Mouse (Mus musculus): ENCODE data around the gene Rpl18a. TPM values are rescaled to one million over a fixed set of nuclear protein-coding genes. Genes with fewer than 3 reads are reported as not detected.
A peak's percentile ranks its signal among the peaks of the same experiment; 100 is the strongest.

The Rpl18a gene
- 5,695 TPM for polyA plus RNA-seq (2012; fragmentation: generic; extraction: Trizol)

DNA sequence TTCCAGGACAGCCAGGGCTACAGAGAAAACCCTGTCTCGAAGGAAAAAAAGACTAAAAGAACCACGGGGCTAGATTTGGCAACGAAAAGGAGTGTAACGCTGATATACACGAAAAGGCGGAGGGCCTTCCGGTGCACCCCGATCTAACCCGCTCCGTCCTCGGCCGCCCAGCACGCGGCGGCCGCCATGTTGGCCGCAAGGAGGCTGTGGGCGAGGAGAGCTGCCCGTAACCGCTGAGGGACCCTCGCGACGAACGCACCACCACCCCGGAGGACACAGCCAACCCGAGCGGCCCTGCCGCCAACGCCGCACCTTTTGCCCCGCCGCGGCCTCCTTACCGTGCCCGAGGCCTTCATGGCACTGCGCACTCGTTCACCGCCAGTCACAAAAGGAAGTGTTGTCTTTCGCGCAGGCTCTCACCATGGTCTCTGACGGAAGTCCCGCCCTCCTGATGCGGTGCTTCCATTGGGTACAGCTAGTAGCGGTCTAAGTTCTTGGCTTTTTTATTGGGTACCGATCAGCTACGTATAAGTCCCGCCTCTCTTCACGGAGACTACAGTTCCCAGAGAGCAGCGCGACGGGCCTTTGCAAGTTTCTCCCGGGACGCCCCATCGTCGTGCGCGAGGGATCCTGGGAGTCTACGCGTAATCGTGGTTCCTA, at the start of gene Rpl18a:
TSS of gene Rpl18a (minus strand) at position 392 of the 660 bp plus-strand sequence.
- Histone ChIP-seq H3K27me3 (ENCODE audit: control insufficient read depth, insufficient read depth, insufficient read length) (no peaks in the 10 kb centered on the region), H3ac (ENCODE audit: control insufficient read depth, insufficient read length) (peak within 1 kb of the TSS; percentile 61), H3K4me3 (peak within 1 kb of the TSS; percentile 98), H3K36me3 (ENCODE audit: control insufficient read depth, insufficient read depth) (peaks cover 21% of the 10 kb centered on the region), H3K79me2 (ENCODE audit: control insufficient read depth, insufficient read depth) (peaks cover 18% of the 10 kb centered on the region), H3K4me2 (ENCODE audit: low read depth) (peak within 1 kb of the TSS; percentile 97)
- peak; percentile 94 for TF ChIP-seq POLR2A (IDR thresholded peaks at IDR 0.05; ENCODE audit: insufficient read length, low read depth)
- no peak for TF ChIP-seq E2F4 (IDR thresholded peaks at IDR 0.05; ENCODE audit: insufficient read depth)
- peak; percentile 54 for TF ChIP-seq REST (IDR thresholded peaks at IDR 0.05; ENCODE audit: insufficient read depth, insufficient read length)
- peak; percentile 98 for TF ChIP-seq POLR2AphosphoS2 (IDR thresholded peaks at IDR 0.05; ENCODE audit: insufficient read length, low read depth)
- TF ChIP-seq TCF3 (IDR thresholded peaks at IDR 0.05; ENCODE audit: insufficient read length, low read depth), result no peak
- TF ChIP-seq SRF (IDR thresholded peaks at IDR 0.05; ENCODE audit: control insufficient read depth, insufficient read length, low read depth), result no peak
- no peak for TF ChIP-seq CEBPB (IDR thresholded peaks at IDR 0.05; ENCODE audit: insufficient read depth, poor library complexity, severe bottlenecking)
- TF ChIP-seq USF1 (IDR thresholded peaks at IDR 0.05; ENCODE audit: low read depth), result no peak
- no peak for TF ChIP-seq TCF12 (IDR thresholded peaks at IDR 0.05; ENCODE audit: insufficient read depth, poor library complexity, severe bottlenecking)
- TF ChIP-seq MYOD1 (IDR thresholded peaks at IDR 0.05; ENCODE audit: control insufficient read depth in 1 of 3, insufficient read length in 2 of 3, low read depth in 2 of 3), result no peak
- TF ChIP-seq MAX (IDR thresholded peaks at IDR 0.05; ENCODE audit: low read depth), result no peak
- no peak for TF ChIP-seq MYOG (IDR thresholded peaks at IDR 0.05; ENCODE audit: control insufficient read depth in 1 of 3, insufficient read depth in 1 of 3, insufficient read length in 2 of 3, low read depth in 2 of 3)

DNA sequence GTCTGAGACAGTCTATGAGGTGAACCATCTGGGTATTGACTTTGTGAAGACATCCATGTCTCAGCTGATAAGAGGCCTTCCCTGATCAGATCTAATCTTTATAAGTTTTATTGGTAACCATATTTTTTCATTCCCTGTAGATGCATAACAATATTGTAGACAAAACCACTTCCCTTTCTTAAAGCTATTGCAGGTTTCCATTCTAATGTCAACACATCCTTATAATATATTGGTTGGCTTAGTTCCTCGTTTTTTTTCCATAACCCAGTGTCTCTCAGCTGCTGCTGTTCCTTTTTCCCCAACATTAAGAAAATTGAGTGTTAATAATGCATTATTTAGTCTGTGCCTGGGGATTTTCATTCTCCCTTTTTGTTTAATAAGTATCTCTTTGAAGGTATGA, 46.0 kb upstream of the Rpl18a start:
- Histone ChIP-seq H3K79me2 (ENCODE audit: control insufficient read depth, insufficient read depth) (no peaks in the 10 kb centered on the region), H3ac (ENCODE audit: control insufficient read depth, insufficient read length) (no peak overlapping the region), H3K36me3 (ENCODE audit: control insufficient read depth, insufficient read depth) (no peaks in the 10 kb centered on the region), H3K4me3 (no peak overlapping the region), H3K4me2 (ENCODE audit: low read depth) (no peak overlapping the region), H3K27me3 (ENCODE audit: control insufficient read depth, insufficient read depth, insufficient read length) (peaks cover 10% of the 10 kb centered on the region)
- TF ChIP-seq REST (IDR thresholded peaks at IDR 0.05; ENCODE audit: insufficient read depth, insufficient read length) (no peak), MYOD1 (IDR thresholded peaks at IDR 0.05; ENCODE audit: control insufficient read depth in 1 of 3, insufficient read length in 2 of 3, low read depth in 2 of 3) (no peak), E2F4 (IDR thresholded peaks at IDR 0.05; ENCODE audit: insufficient read depth) (no peak)

DNA sequence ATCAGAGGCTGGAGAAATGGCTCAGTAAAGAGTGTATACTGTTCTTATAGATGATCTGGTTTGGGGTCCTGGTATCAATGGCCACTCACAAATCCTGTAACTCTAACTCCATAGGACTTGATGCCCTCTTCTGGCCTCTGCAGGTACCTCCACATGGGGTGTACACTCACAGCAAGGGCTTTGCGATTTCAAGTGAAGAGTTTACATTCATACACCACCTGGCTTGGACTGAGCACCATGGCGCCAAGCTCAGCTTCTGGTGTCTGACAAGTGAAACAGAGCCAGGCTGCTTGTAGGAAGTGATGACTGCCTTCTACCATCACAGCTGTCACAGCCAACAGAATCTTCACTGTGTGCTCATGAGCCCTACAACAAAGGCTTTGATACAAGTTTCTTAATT, 44.3 kb upstream of the Rpl18a start:
- H3K79me2 ChIP-seq (ENCODE audit: control insufficient read depth, insufficient read depth), result no peaks in the 10 kb centered on the region
- no peak for TF ChIP-seq REST (IDR thresholded peaks at IDR 0.05; ENCODE audit: insufficient read depth, insufficient read length)
- TF ChIP-seq SRF (IDR thresholded peaks at IDR 0.05; ENCODE audit: control insufficient read depth, insufficient read length, low read depth), result no peak
- TF ChIP-seq MYOG (IDR thresholded peaks at IDR 0.05; ENCODE audit: control insufficient read depth in 1 of 3, insufficient read depth in 1 of 3, insufficient read length in 2 of 3, low read depth in 2 of 3), result no peak
- no peak for TF ChIP-seq TCF3 (IDR thresholded peaks at IDR 0.05; ENCODE audit: insufficient read length, low read depth)
- TF ChIP-seq USF1 (IDR thresholded peaks at IDR 0.05; ENCODE audit: low read depth), result no peak
- TF ChIP-seq CEBPB (IDR thresholded peaks at IDR 0.05; ENCODE audit: insufficient read depth, poor library complexity, severe bottlenecking), result no peak
- no peak for TF ChIP-seq E2F4 (IDR thresholded peaks at IDR 0.05; ENCODE audit: insufficient read depth)
- TF ChIP-seq TCF12 (IDR thresholded peaks at IDR 0.05; ENCODE audit: insufficient read depth, poor library complexity, severe bottlenecking), result no peak
- no peak for TF ChIP-seq MAX (IDR thresholded peaks at IDR 0.05; ENCODE audit: low read depth)
- H3K4me3 ChIP-seq, result no peak overlapping the region

DNA sequence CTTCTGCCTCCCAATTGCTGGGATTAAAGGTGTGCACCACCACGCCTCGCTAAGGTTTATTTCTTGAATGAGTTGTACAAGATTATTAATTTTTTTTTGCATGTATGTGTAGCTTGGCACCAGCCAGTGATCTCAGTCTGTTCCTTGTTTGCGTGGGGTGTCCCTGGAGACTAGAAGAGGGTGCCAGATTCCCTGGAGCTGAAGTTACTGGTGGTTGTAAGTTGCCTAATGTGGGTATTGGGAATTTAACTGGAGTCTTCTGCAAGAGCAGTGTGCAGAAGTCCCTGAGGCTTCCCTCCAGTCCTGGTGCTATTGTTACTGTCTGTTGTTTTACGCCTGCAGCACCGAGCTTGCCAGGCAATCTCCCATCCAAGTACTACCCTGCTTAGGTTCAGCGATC, 40.0 kb upstream of the Rpl18a start:
- no peak for TF ChIP-seq MAX (IDR thresholded peaks at IDR 0.05; ENCODE audit: low read depth)
- TF ChIP-seq CEBPB (IDR thresholded peaks at IDR 0.05; ENCODE audit: insufficient read depth, poor library complexity, severe bottlenecking), result no peak
- Histone ChIP-seq H3K27me3 (ENCODE audit: control insufficient read depth, insufficient read depth, insufficient read length) (peaks cover 33% of the 10 kb centered on the region), H3ac (ENCODE audit: control insufficient read depth, insufficient read length) (no peak overlapping the region), H3K4me2 (ENCODE audit: low read depth) (no peak overlapping the region), H3K79me2 (ENCODE audit: control insufficient read depth, insufficient read depth) (no peaks in the 10 kb centered on the region), H3K4me3 (no peak overlapping the region), H3K36me3 (ENCODE audit: control insufficient read depth, insufficient read depth) (no peaks in the 10 kb centered on the region)

More for the DNA sequence above, 44.3 kb upstream of the Rpl18a start:
- no peak overlapping the region for H3ac ChIP-seq (ENCODE audit: control insufficient read depth, insufficient read length)
- peaks cover 18% of the 10 kb centered on the region for H3K27me3 ChIP-seq (ENCODE audit: control insufficient read depth, insufficient read depth, insufficient read length)
- no peak overlapping the region for H3K4me2 ChIP-seq (ENCODE audit: low read depth)
- H3K36me3 ChIP-seq (ENCODE audit: control insufficient read depth, insufficient read depth), result no peaks in the 10 kb centered on the region

DNA sequence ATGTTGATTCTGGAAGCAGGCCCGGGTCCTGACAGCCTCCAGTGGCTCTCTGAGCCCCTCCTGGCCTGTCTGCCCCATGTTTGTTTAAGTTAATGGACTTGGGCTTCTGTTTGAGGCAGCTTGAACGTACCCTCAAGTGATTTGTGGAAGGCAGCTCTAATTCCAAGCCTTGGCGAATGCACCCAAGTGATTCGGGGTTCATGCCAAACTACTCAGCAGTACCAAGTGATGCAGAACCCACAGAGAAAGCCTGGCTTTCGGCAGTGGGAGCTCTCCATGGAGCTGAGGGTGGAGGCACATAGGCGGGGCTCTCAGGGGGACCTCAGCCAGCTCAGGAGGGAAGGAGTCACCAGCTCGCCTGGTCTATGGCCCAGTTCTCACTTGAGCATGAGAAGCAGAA, 37.6 kb upstream of the Rpl18a start:
- TF ChIP-seq TCF12 (IDR thresholded peaks at IDR 0.05; ENCODE audit: insufficient read depth, poor library complexity, severe bottlenecking) (no peak), POLR2AphosphoS2 (IDR thresholded peaks at IDR 0.05; ENCODE audit: insufficient read length, low read depth) (no peak), MAX (IDR thresholded peaks at IDR 0.05; ENCODE audit: low read depth) (no peak), E2F4 (IDR thresholded peaks at IDR 0.05; ENCODE audit: insufficient read depth) (no peak)
- peaks cover 30% of the 10 kb centered on the region for H3K27me3 ChIP-seq (ENCODE audit: control insufficient read depth, insufficient read depth, insufficient read length)
- no peaks in the 10 kb centered on the region for H3K79me2 ChIP-seq (ENCODE audit: control insufficient read depth, insufficient read depth)
- no peak overlapping the region for H3K4me3 ChIP-seq
- no peaks in the 10 kb centered on the region for H3K36me3 ChIP-seq (ENCODE audit: control insufficient read depth, insufficient read depth)
- H3ac ChIP-seq (ENCODE audit: control insufficient read depth, insufficient read length), result no peak overlapping the region
- H3K4me2 ChIP-seq (ENCODE audit: low read depth), result no peak overlapping the region
